Mouse (Mus musculus): ENCODE measurements around the gene Hist1h2bk.

Gene Hist1h2bk

DNA sequence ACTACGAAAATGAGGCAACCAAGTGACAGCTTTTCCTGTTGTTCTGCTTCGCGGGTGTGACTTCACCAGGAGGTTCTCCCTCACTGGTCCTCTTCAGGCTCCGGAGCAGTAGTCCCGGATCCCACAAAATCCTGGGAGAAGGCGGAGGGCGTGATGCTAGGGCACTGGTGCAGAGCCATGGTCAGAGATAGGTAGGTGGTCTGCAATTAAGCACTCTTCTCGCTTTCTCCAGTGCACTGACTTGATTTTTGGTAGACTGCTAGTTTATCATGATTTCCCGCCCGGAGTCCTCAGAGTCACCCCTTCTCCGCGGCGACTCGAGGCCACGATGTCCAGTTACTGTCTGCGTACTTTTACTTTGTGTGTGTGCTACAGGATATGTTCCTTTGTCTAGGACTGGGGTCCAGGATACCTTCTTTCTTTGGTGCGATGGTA lies 21.2 kb upstream of the Hist1h2bk start:
- no peak for DNase-seq (ENCODE audit: low read depth, low spot score)

DNA sequence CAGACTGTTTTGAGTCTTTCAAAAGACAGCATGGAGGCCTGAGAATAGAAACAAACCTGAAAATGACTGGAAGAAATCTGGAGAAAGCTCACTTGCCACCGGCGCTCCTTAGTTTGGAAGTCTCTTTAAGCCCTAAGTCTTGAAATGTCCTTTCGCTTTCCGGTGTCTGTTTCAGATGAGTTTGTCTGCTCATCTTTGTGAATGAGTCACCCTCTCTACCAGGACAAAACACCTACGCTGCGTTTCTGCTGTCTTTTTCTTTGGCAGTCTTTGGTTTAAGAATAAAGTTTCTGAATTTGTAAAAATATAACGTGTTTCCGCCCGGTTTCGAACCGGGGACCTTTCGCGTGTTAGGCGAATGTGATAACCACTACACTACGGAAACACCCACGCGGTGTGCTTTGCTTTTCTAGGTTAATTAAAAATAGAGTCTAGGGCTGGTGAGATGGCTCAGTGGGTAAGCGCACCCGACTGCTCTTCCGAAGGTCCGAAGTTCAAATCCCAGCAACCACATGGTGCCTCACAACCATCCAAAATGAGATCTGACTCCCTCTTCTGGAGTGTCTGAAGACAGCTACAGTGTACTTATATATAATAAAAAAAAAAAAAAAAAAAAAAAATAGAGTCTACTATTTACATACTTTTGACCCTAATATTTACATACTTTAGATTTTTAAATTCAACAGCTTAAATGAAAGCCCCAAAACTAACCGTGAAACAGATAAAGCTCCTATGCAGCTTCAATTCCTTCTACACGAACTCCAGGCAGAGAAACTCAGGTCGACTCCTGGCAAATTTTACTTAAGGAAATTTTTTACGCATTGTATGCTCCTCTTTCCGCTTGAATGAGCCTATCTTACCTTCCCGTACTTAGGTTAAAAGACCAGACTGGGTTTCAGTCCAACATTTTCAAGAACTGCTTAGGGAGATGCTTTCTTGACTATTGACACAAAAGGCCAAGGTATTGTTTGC lies 19.9 kb upstream of the Hist1h2bk start:
- DNase-seq (ENCODE audit: low read depth, low spot score), result peak; percentile 72

DNA sequence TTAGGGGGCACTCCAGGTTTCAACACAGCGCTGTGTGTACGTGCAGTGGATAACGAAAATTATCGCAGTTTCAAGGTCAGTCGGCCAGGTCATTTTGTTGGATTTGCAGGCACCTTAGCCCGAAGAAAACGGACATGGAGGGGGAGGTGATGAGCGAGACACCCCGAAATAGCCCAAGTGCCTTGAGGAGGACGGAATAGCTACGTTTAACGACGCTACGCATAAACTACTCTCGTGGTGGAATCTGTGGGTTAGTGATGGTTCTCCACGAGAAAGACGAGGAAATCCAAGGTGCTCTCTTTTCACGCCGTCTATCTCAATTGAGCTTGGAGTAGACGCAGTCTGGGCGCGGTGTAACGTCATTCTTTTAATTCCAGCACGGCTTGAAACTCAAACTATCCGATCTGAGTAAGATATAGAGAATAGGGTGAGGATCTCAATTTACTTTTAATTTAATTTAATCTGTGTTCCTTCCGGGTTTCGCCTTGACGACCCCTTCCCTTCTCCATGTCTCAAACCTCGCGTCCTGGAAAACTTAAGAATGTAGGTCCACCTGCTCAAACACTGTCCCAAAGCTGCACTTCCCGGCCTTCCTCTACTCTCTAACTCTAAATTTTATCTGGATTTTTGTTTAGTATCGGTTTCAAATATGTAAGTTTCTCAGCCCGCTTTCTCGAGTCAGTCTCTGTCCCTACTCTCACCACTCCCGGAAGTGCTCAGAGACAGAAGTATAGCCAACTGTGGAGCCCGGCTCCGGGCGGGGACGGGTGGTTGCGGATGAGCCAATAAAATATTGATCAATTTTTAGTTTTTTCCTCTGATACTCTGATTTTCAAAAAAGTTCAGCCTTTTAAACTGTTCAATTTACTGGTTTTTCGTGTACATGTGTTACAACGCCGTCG lies 15.5 kb upstream of the Hist1h2bk start:
- no peak for DNase-seq (ENCODE audit: low read depth, low spot score)

GRCm38 (mm10) chr13:22020901-22021339 lies 14.8 kb upstream of the Hist1h2bk start:
- DNase-seq (ENCODE audit: low read depth, low spot score), result no peak

- DNase-seq (ENCODE audit: low read depth, low spot score), result no peak
These were observed 14.1 kb upstream of the Hist1h2bk start for GRCm38 (mm10) chr13:22021581-22021980.

GRCm38 (mm10) chr13:22022241-22022640 lies 13.4 kb upstream of the Hist1h2bk start:
- peak; percentile 83 for DNase-seq (ENCODE audit: low read depth, low spot score)

DNA sequence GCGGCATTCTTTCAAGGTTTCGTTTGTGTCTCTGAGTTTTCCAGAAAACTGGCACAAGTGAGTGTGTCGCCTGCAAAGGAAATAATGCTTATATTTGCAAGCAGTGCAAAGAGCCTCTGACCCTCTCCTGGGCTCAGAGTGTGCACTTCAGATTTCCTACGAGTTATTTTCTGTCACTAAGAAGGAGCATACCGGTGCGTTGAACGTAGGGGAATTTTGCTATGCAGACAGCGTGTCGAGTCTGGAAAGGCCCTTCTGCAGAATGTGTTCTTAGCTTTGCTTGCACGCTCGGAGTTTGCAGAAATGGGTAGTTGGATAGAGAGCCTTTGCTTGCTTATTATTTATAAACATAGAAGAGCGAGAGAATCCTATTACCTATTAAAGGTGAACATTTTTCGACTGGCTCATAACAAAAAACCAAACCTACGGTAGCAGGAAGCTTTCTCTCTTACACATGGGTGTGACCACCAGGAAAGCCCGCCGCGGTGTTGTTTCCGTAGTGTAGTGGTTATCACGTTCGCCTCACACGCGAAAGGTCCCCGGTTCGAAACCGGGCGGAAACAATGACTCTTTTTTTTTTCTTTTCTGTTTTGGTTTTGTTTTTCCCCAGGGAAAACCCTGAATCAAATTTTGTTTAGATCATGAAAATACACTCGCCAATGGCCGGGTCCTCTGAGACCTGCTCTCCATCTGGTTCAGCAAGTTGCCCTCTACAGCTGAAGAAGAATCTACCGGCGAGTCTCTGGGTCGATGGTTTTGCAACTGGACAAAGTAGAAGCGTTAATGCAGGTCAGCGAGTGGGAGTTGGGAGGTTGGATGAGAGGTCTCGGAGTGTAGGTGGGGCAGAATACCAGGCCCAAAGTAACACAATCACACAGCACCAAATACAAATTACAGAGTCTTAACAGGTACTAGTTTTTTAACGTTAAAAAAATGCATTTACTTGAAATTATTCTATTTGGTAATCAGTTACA lies 9.3 kb upstream of the Hist1h2bk start:
- DNase-seq (ENCODE audit: low read depth, low spot score), result peak; percentile 81

- DNase-seq (ENCODE audit: low read depth, low spot score), result peak; percentile 84
These were observed 6.8 kb upstream of the Hist1h2bk start for GRCm38 (mm10) chr13:22028673-22029460.

DNA sequence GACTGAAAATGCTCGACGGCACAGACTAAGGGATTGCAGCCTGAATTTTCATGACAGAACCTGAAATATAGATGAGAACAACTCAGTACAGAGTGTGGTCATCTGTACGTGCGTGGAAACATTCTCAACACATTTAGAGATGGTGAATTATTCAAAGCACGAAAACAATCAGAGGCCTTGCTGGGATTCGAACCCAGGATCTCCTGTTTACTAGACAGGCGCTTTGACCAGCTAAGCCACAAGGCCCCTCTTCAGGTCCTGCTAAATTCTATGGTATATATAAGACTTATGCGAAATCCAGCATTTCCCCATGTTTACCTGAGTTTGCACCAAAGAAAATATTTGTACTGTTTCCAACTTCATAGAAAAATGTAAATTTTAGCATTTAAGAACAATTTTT lies 5.7 kb upstream of the Hist1h2bk start:
- DNase-seq (ENCODE audit: low read depth, low spot score), result no peak

DNA sequence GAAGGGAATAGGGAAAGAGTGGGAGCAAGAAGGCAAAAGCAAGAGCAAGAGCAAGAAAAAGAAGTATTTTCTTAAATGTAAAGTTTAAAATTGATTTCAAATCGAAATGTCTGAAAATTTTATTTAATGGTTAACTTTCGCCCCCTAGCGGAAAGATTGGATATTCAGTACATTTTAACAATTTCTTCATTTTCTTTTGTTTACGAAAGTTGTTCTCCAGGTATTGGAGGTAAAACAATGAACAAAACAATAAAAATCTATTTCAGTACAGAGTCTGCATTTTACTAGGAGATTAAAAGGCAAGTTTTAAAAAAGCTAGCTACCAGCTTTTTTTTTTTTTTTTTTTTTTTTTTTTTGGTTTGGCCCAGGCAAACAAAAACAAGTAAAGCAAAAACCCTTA lies 5.2 kb upstream of the Hist1h2bk start:
- DNase-seq (ENCODE audit: low read depth, low spot score), result no peak

DNA sequence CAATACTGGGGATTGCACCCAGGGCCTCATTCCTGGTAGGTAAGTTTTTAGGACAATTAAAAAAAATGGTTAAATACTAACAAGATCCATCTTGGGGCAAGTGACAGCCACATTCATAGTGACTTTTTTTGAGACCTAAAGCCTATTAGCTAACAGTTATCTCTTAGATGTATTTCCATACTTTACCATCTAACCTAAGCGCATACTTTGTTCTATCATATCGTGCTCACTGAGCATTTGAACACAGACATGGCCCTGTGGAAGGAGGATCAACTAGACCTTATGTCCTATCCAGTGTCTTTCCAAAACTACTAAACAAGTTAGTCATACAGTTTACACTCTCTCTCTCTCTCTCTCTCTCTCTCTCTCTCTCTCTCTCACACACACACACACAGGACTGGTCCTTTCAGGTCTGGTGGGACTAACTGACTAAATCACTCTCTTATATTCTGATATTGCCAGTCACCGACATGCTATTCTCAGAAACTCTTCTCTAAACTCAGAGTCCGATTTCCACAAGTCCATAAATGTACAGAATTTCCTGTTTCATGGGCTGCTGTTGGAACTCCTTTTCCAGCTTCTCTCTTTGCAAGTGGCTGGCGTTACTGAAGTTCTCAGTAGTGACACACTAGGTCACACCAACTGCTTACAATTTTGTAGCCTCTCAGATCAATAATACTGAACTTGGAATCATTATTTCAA lies 1.8 kb upstream of the Hist1h2bk start:
- no peak for DNase-seq (ENCODE audit: low read depth, low spot score)

DNA sequence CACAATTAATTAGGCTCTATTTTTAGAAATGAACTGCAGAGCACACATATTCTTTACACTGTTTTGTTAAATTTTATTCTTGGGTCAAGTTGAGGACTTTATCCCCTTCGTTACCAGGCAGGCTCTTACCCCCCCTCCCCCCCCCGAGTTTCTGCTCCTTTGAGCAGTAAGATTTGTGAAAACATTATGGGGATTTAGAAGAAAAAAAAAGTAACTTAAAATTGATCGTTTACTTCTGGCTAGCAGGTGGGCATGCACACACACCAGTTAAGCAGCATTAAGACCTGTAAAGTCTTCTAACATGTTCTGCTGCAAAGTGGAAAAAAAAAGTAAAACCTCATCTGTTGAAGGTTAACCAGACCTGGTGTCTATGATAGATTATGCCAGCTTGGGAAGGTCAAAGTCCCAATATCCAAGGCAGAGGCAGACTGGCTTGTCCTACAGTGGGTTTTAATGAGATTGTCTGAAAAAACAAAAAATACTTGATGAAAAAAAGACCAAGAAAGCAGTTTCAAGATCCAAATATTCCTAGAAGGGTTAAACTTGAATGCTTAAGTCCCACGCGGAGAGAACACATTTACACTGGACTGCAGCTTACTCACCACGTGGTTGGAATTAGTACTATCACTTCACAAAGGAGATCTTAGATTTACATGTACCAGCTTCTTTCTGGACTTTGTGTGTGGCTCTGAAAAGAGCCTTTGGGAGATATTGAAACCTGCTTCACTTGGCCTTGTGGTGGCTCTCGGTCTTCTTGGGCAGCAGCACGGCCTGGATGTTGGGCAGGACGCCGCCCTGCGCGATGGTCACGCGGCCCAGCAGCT lies 1.0 kb upstream of the Hist1h2bk start:
- no peak for DNase-seq (ENCODE audit: low read depth, low spot score)

- no peak for DNase-seq (ENCODE audit: low read depth, low spot score)
These were observed 683 bp downstream of the Hist1h2bk start for GRCm38 (mm10) chr13:22036149-22036956.

GRCm38 (mm10) chr13:22036986-22037385 lies 1.3 kb downstream of the Hist1h2bk start:
- no peak for DNase-seq (ENCODE audit: low read depth, low spot score)

GRCm38 (mm10) chr13:22037415-22037814 lies 1.7 kb downstream of the Hist1h2bk start:
- DNase-seq (ENCODE audit: low read depth, low spot score), result no peak

DNA sequence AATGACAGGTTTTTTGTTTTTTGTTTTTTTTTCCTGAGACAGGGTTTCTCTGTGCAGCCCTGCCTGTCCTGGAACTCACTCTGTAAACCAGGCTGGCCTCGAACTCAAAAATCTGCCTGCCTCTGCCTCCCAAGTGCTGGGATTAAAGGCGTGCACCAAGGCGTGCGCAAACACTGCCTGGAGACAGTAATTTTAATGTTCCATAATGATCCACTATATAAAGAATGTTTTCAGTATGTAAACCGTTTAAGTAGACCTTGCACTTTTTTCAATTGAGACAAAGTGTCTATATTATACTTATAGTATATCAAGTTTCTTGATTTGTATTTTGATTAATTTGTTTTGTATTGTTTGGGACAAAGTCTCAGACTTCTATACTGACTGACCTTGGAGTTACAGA lies 3.7 kb downstream of the Hist1h2bk start:
- DNase-seq (ENCODE audit: low read depth, low spot score), result no peak

DNA sequence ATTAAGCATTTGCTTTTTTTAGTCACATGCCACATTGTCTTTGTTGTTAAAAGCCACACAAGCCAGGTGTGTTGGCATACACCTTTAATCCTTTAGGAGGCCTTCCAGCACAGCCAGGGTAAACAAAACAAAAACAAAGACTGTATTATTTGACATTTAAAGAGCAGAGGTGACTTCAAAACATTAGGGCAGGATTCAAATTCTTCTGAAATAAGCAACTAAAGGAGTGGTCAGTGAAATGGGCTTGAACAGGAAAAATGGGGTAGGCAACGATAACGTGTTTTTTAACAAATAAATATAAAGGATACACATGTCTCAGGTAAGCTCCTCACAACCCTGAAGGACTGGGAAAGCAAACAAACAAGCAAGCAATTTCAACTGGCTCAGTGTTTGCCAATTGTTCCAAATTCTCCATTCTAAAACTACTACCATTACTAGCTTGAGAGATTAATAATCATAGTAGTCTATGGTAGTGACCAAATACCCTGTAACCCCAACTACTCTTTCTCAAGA lies 4.3 kb downstream of the Hist1h2bk start:
- DNase-seq (ENCODE audit: low read depth, low spot score), result no peak

All from retina, postnatal 7 days (tissue).